Mouse (Mus musculus) neutrophil, adult 83 days (primary cell): Measurements from ENCODE around the gene Zmiz2. TPM values are rescaled to one million over a fixed set of nuclear protein-coding genes. Genes with fewer than 3 reads are reported as not detected.

ENCODE experiments used
- total RNA-seq, 2 experiments: library from RNA; stranded (reverse); gene quantifications; one replicate each; pipeline ENCODE4 v1.2.4; 2023

Zmiz2 gene
- 10 to 100 TPM; 38.9 to 39.4 TPM for total RNA-seq

GRCm38 (mm10) chr11:6388726-6389413 lies at the start of gene Zmiz2:
Gene Zmiz2, plus strand, starts transcription at chr11:6389074.

GRCm38 (mm10) chr11:6414751-6415550 lies 26.1 kb downstream of the Zmiz2 start, which contains the start of gene Ppia:
Gene Ppia, plus strand, starts transcription at chr11:6415443.

GRCm38 (mm10) chr11:6444077-6444853 lies 55.4 kb downstream of the Zmiz2 start, which contains the start of gene H2afv:
Gene H2afv, minus strand, starts transcription at chr11:6444443.

Other genes with a start within 250 kb of the Zmiz2 start
- not detected for gene A730071L15Rik, start 189.0 kb upstream of the Zmiz2 start, total RNA-seq
- gene Nudcd3, start 188.7 kb upstream of the Zmiz2 start, total RNA-seq: 10 to 100 TPM; 29.0 to 32.2 TPM
- gene Npc1l1, start 158.9 kb upstream of the Zmiz2 start, total RNA-seq: not detected
- gene Ddx56, start 121.3 kb upstream of the Zmiz2 start, total RNA-seq: 10 to 100 TPM; 22.2 to 24.0 TPM
- 10 to 100 TPM; 27.0 to 30.2 TPM for gene Tmed4, start 114.2 kb upstream of the Zmiz2 start, total RNA-seq
- 100 to 1,000 TPM; 115 to 127 TPM for gene Ogdh, start 97.4 kb upstream of the Zmiz2 start, total RNA-seq
- gene Ppia, start 26.4 kb downstream of the Zmiz2 start, total RNA-seq: 100 to 1,000 TPM; 886 to 907 TPM
- 10 to 100 TPM; 83.9 to 89.8 TPM for gene H2afv, start 55.4 kb downstream of the Zmiz2 start, total RNA-seq
- 10 to 100 TPM; 39.8 to 47.8 TPM for gene Purb, start 86.8 kb downstream of the Zmiz2 start, total RNA-seq
- 100 to 1,000 TPM; 210 to 242 TPM for gene Myo1g, start 131.9 kb downstream of the Zmiz2 start, total RNA-seq
- gene Ccm2, start 157.8 kb downstream of the Zmiz2 start, total RNA-seq: 100 to 1,000 TPM; 123 to 135 TPM
- 1 to 10 TPM; 1.2 to 2.3 TPM for gene Nacad, start 217.0 kb downstream of the Zmiz2 start, total RNA-seq
- gene Tbrg4, start 237.0 kb downstream of the Zmiz2 start, total RNA-seq: 10 to 100 TPM; 58.8 to 60.4 TPM
- not detected for gene Wap, start 249.6 kb downstream of the Zmiz2 start, total RNA-seq